Mouse (Mus musculus): ENCODE measurements around the gene Serbp1. TPM values are rescaled to one million over a fixed set of nuclear protein-coding genes. Genes with fewer than 3 reads are reported as not detected.

The Serbp1 gene
- polyA plus RNA-seq (2015; fragmentation: Nextera tagmentation; extraction: Ambion mirVana), result 374 and 384 TPM in 2 replicates

DNA sequence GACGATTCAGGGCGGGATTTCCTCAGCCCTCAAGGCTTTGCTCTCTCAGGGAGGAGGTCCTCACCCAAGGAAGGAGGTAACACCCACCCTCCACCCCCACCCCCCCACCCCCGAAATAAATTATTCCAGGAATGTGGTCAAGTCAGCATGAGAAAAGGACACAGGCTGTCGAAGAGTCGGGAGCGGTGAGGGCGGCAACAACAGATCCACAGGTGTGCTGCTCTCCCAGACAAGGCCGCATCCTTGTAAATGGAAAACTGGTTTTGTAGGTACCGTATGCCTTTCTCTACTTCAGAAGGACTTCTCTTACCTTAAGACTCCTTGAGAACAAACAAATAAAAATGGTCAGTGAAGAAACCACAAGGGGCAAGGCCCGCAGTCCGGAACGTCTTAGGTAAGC is at the start of gene Serbp1:
TSS of gene Serbp1 (plus strand) at position 200 of the 400 bp plus-strand sequence.
- Histone ChIP-seq H3K4me3 (ENCODE audit: low read length) (no peak within 1 kb of the TSS), H3K9ac (replicated peaks; ENCODE audit: low read length) (no peak within 1 kb of the TSS), H3K4me1 (ENCODE audit: insufficient read depth, low read length) (no peaks in the 10 kb centered on the region), H3K27ac (ENCODE audit: low read length) (no peak within 1 kb of the TSS), H3K36me3 (ENCODE audit: insufficient read depth, low read length) (no peaks in the 10 kb centered on the region), H3K4me2 (replicated peaks; ENCODE audit: low read depth, low read length) (no peak within 1 kb of the TSS), H3K27me3 (ENCODE audit: insufficient read depth, low read length) (no peaks in the 10 kb centered on the region), H3K9me3 (ENCODE audit: low read length) (no peaks in the 10 kb centered on the region)
- WGBS, result 30% methylated on average over 12 of the region's 12 CpGs
- no peak for ATAC-seq (ENCODE audit: low FRiP score, low TSS enrichment)

GRCm38 (mm10) chr6:67193591-67193990 is 44.4 kb upstream of the Serbp1 start:
- no peak overlapping the region for H3K4me2 ChIP-seq (replicated peaks; ENCODE audit: low read depth, low read length)
- no peak overlapping the region for H3K4me3 ChIP-seq (ENCODE audit: low read length)
- no peak overlapping the region for H3K9ac ChIP-seq (replicated peaks; ENCODE audit: low read length)
- peaks cover 12% of the 10 kb centered on the region for H3K4me1 ChIP-seq (ENCODE audit: insufficient read depth, low read length)
- H3K27me3 ChIP-seq (ENCODE audit: insufficient read depth, low read length), result no peaks in the 10 kb centered on the region
- H3K9me3 ChIP-seq (ENCODE audit: low read length), result no peaks in the 10 kb centered on the region
- no peak overlapping the region for H3K27ac ChIP-seq (ENCODE audit: low read length)
- 79% methylated on average over 2 of the region's 2 CpGs for WGBS
- no peaks in the 10 kb centered on the region for H3K36me3 ChIP-seq (ENCODE audit: insufficient read depth, low read length)
- ATAC-seq (ENCODE audit: low FRiP score, low TSS enrichment), result no peak

GRCm38 (mm10) chr6:67194606-67195005 is 43.4 kb upstream of the Serbp1 start:
- Histone ChIP-seq H3K36me3 (ENCODE audit: insufficient read depth, low read length) (no peaks in the 10 kb centered on the region), H3K4me2 (replicated peaks; ENCODE audit: low read depth, low read length) (no peak overlapping the region; the same call in 1 of the 2 replicates), H3K27ac (ENCODE audit: low read length) (no peak overlapping the region; the same call in 1 of the 2 replicates), H3K9ac (replicated peaks; ENCODE audit: low read length) (no peak overlapping the region), H3K9me3 (ENCODE audit: low read length) (no peaks in the 10 kb centered on the region), H3K27me3 (ENCODE audit: insufficient read depth, low read length) (no peaks in the 10 kb centered on the region), H3K4me1 (ENCODE audit: insufficient read depth, low read length) (peaks cover 12% of the 10 kb centered on the region), H3K4me3 (ENCODE audit: low read length) (no peak overlapping the region)
- WGBS, result 77% methylated on average over 6 of the region's 6 CpGs
- ATAC-seq (ENCODE audit: low FRiP score, low TSS enrichment), result no peak

- peak; percentile 75 for ATAC-seq (ENCODE audit: low FRiP score, low TSS enrichment)
- Histone ChIP-seq H3K4me2 (replicated peaks; ENCODE audit: low read depth, low read length) (peak overlapping the region; percentile 16), H3K9me3 (ENCODE audit: low read length) (no peaks in the 10 kb centered on the region), H3K27ac (ENCODE audit: low read length) (no peak overlapping the region; the same call in 1 of the 2 replicates), H3K4me3 (ENCODE audit: low read length) (no peak overlapping the region), H3K36me3 (ENCODE audit: insufficient read depth, low read length) (no peaks in the 10 kb centered on the region), H3K27me3 (ENCODE audit: insufficient read depth, low read length) (no peaks in the 10 kb centered on the region), H3K9ac (replicated peaks; ENCODE audit: low read length) (no peak overlapping the region), H3K4me1 (ENCODE audit: insufficient read depth, low read length) (peaks cover 12% of the 10 kb centered on the region)
- WGBS, result 0% methylated on average over 7 of the region's 7 CpGs
These were observed 42.8 kb upstream of the Serbp1 start for GRCm38 (mm10) chr6:67195148-67195611.

GRCm38 (mm10) chr6:67196821-67197220 is 41.2 kb upstream of the Serbp1 start:
- WGBS, result 83% methylated on average over 6 of the region's 6 CpGs
- Histone ChIP-seq H3K4me2 (replicated peaks; ENCODE audit: low read depth, low read length) (no peak overlapping the region), H3K9ac (replicated peaks; ENCODE audit: low read length) (no peak overlapping the region), H3K27me3 (ENCODE audit: insufficient read depth, low read length) (no peaks in the 10 kb centered on the region), H3K4me3 (ENCODE audit: low read length) (no peak overlapping the region), H3K27ac (ENCODE audit: low read length) (no peak overlapping the region), H3K4me1 (ENCODE audit: insufficient read depth, low read length) (peaks cover 12% of the 10 kb centered on the region), H3K9me3 (ENCODE audit: low read length) (no peaks in the 10 kb centered on the region), H3K36me3 (ENCODE audit: insufficient read depth, low read length) (no peaks in the 10 kb centered on the region)
- no peak for ATAC-seq (ENCODE audit: low FRiP score, low TSS enrichment)

DNA sequence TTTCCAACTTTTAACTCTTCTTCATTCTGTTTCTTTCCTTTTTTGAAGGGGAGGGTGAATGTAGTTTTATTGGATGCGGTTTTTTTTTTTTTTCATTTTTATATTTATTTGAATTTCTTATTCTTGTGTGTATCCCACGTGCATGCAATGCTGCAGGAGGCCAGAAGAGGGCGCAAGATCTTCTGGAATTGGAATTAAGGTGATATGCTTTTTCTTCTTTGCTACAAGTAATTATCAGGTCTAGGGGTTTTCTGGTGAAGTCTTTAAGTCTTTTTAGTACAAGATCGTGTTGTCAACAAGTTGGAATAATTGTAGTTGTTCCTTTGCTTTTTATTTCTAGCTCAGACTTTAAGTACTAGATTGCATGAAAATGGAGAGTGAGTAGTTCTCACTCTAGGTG is 39.9 kb upstream of the Serbp1 start:
- Histone ChIP-seq H3K9ac (replicated peaks; ENCODE audit: low read length) (no peak overlapping the region), H3K27ac (ENCODE audit: low read length) (no peak overlapping the region), H3K27me3 (ENCODE audit: insufficient read depth, low read length) (no peaks in the 10 kb centered on the region), H3K9me3 (ENCODE audit: low read length) (no peaks in the 10 kb centered on the region), H3K4me3 (ENCODE audit: low read length) (no peak overlapping the region), H3K36me3 (ENCODE audit: insufficient read depth, low read length) (no peaks in the 10 kb centered on the region), H3K4me1 (ENCODE audit: insufficient read depth, low read length) (peaks cover 12% of the 10 kb centered on the region), H3K4me2 (replicated peaks; ENCODE audit: low read depth, low read length) (no peak overlapping the region)
- ATAC-seq (ENCODE audit: low FRiP score, low TSS enrichment), result no peak
- WGBS, result 31% methylated on average over 4 of the region's 4 CpGs

DNA sequence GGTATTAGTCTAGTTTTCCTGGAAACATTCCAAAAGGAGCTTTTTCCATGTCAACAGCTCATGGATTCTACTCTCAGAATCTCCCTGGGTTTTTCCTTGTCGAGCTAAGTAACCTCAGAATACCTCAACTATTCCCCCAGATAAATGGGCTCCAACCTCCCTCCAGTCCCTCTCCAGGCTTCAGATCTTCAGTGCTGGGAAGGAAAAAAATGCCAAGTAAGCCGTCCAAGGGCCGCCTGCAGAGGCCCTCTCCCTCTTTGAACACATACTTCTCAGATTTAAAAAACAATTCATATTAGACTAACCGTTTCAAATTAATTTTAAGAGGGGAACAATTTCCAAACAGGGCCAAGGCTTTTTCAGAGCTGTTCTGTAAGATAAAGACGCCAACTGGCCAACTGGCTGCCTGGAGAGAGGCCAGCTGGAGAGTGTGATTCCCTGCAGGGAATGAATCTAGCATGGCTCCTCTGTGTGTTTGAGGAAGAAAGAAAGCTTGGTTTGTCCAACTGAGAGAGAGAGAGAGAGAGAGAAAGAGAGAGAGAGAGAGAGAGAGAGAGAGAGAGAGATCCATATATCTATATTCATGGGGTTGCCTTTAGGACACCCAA is 37.2 kb upstream of the Serbp1 start:
- H3K9ac ChIP-seq (replicated peaks; ENCODE audit: low read length), result no peak overlapping the region
- H3K4me1 ChIP-seq (ENCODE audit: insufficient read depth, low read length), result no peaks in the 10 kb centered on the region
- H3K27ac ChIP-seq (ENCODE audit: low read length), result no peak overlapping the region
- H3K27me3 ChIP-seq (ENCODE audit: insufficient read depth, low read length), result no peaks in the 10 kb centered on the region
- 57% methylated on average over 5 of the region's 5 CpGs for WGBS
- no peak overlapping the region for H3K4me2 ChIP-seq (replicated peaks; ENCODE audit: low read depth, low read length)
- no peak overlapping the region for H3K4me3 ChIP-seq (ENCODE audit: low read length)
- H3K9me3 ChIP-seq (ENCODE audit: low read length), result no peaks in the 10 kb centered on the region
- H3K36me3 ChIP-seq (ENCODE audit: insufficient read depth, low read length), result no peaks in the 10 kb centered on the region
- ATAC-seq (ENCODE audit: low FRiP score, low TSS enrichment), result no peak

- Histone ChIP-seq H3K27me3 (ENCODE audit: insufficient read depth, low read length) (no peaks in the 10 kb centered on the region), H3K4me2 (replicated peaks; ENCODE audit: low read depth, low read length) (no peak overlapping the region), H3K9ac (replicated peaks; ENCODE audit: low read length) (no peak overlapping the region), H3K36me3 (ENCODE audit: insufficient read depth, low read length) (no peaks in the 10 kb centered on the region), H3K27ac (ENCODE audit: low read length) (no peak overlapping the region), H3K9me3 (ENCODE audit: low read length) (no peaks in the 10 kb centered on the region), H3K4me1 (ENCODE audit: insufficient read depth, low read length) (no peaks in the 10 kb centered on the region), H3K4me3 (ENCODE audit: low read length) (no peak overlapping the region)
- 87% methylated on average over 35 of the region's 35 CpGs for WGBS
- ATAC-seq (ENCODE audit: low FRiP score, low TSS enrichment), result no peak
These were observed 32.6 kb upstream of the Serbp1 start for GRCm38 (mm10) chr6:67205081-67206037.

DNA sequence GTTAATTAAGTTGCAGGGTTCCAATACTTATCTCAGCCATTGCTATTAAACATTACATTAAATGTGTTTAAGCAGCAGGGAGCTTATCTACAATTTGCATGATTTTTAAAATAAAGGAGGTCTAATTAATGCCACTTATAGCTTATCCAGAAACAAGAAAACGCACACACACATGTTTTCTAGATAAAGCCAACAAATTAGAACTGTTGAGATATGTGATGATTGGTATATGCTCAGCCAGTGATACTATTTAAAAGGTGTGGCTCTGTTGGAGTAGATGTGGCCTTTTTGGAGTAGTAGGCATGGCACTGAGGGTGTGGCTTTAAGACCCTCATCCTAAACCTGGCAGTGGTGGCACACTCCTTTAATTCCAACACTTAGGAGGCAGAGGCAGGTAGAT is 25.6 kb upstream of the Serbp1 start:
- no peak overlapping the region for H3K4me3 ChIP-seq (ENCODE audit: low read length)
- H3K27ac ChIP-seq (ENCODE audit: low read length), result no peak overlapping the region
- H3K9me3 ChIP-seq (ENCODE audit: low read length), result no peaks in the 10 kb centered on the region
- no peaks in the 10 kb centered on the region for H3K36me3 ChIP-seq (ENCODE audit: insufficient read depth, low read length)
- H3K4me2 ChIP-seq (replicated peaks; ENCODE audit: low read depth, low read length), result no peak overlapping the region
- H3K4me1 ChIP-seq (ENCODE audit: insufficient read depth, low read length), result no peaks in the 10 kb centered on the region
- WGBS, result 96% methylated on average over 1 of the region's 1 CpGs
- H3K9ac ChIP-seq (replicated peaks; ENCODE audit: low read length), result no peak overlapping the region
- H3K27me3 ChIP-seq (ENCODE audit: insufficient read depth, low read length), result no peaks in the 10 kb centered on the region
- ATAC-seq (ENCODE audit: low FRiP score, low TSS enrichment), result no peak
